Mouse (Mus musculus): ENCODE results near the gene Map6. TPM values are rescaled to one million over a fixed set of nuclear protein-coding genes. Genes with fewer than 3 reads are reported as not detected.

The Map6 gene
- 9.3 and 11.0 TPM in 2 replicates for polyA plus RNA-seq (2015; fragmentation: Nextera tagmentation; extraction: Ambion mirVana)

DNA sequence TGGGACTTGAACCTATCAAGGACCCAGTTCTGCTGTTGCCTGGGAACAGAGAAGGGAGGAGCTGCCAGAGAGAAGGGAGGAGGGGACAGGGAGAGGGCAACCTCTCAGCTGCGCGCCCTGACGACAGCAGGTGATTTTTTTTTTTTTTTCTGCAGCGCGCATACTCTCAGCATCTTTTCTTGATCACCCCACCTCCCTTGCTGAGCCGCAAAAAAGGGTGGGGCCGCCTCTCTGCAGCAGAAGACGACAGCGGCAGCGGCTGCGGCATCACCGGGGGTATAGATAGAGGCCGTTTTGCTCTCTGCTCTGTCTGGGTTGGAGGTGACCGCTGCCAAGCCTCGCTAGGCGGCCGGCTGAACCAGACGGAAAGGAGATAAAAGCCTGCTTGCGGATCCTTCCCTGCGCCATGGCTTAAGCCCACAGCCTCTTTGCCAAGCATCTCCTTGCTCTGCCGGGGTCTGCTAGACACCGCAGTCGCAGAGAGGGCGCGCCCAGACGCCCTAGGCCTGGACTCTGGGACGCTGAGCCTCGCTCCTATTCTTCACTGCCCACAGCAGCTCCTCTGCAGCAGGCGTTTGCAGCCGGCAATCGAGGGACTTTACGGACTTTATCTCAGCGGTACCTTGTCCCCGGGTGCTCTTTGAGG, at the start of gene Map6:
Gene Map6, plus strand, starts transcription at position 197 of the 646 bp plus-strand sequence.
- WGBS, result 1% methylated on average over 34 of the region's 34 CpGs
- H3K36me3 ChIP-seq, result no peaks in the 10 kb centered on the region
- peak within 1 kb of the TSS; percentile 90 for H3K4me2 ChIP-seq (replicated peaks)
- H3K4me1 ChIP-seq, result peaks cover 25% of the 10 kb centered on the region
- peaks cover 61% of the 10 kb centered on the region for H3K27me3 ChIP-seq
- H3K27ac ChIP-seq (replicated peaks), result no peak within 1 kb of the TSS
- no peaks in the 10 kb centered on the region for H3K9me3 ChIP-seq (replicated peaks)
- H3K4me3 ChIP-seq (replicated peaks), result peak within 1 kb of the TSS; percentile 51
- ATAC-seq (ENCODE audit: insufficient number of reproducible peaks, low FRiP score, low TSS enrichment, low read depth), result 0 out of 2 replicates have a peak, but pooled peaks have one; percentile 11
- H3K9ac ChIP-seq, result peak within 1 kb of the TSS; percentile 23

DNA sequence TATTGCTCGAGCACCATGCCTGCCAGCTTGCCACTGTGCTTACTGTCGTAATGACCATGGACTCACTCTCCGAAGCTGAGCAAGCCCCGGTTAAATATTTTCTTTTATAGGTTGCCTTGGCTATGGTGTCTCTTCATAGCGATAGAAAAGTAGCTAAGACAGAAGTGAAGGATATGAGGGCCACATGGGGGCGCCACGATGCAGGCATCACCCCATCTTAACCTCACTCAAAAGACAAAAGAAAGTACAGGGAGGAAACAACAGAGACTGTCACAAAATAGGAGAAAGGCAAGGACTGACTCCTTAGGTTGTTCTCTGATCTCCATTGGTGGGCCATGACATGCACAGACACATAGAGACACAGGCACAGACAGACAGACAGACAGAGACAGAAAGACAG, 43.0 kb upstream of the Map6 start:
- H3K4me3 ChIP-seq (replicated peaks), result no peak overlapping the region
- H3K9me3 ChIP-seq (replicated peaks), result no peaks in the 10 kb centered on the region
- 67% methylated on average over 7 of the region's 7 CpGs for WGBS
- no peak overlapping the region for H3K9ac ChIP-seq
- H3K27me3 ChIP-seq, result no peaks in the 10 kb centered on the region
- ATAC-seq (ENCODE audit: insufficient number of reproducible peaks, low FRiP score, low TSS enrichment, low read depth), result no peak
- H3K4me1 ChIP-seq, result no peaks in the 10 kb centered on the region
- H3K4me2 ChIP-seq (replicated peaks), result no peak overlapping the region
- no peaks in the 10 kb centered on the region for H3K36me3 ChIP-seq
- no peak overlapping the region for H3K27ac ChIP-seq (replicated peaks)

DNA sequence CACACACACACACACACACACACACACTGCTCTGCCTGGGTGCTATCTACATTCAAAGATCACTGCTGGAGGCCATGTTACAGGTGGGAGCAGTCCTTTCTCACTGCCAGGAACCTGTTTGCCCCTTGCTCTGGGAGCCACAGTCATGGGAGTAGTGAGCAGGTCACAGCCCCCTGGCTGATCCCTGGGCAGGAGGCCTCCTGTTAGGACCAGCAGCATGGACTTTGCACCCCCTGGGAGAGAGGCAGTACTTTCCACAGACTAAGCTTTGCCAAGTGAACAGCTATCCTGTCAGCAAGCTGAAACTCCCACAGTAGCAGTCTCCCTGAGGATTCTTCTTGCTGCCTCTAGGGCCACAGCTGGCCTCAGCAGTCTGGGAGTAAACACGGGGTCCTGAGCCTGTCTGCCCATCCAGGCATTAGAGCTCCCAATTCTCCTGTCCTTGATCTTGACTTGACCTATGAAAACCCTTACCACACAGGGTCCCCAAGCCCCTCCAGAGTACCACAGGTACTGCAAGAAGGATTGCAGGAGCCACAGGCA, 42.5 kb upstream of the Map6 start:
- no peaks in the 10 kb centered on the region for H3K9me3 ChIP-seq (replicated peaks)
- no peak overlapping the region for H3K27ac ChIP-seq (replicated peaks)
- no peak overlapping the region for H3K4me2 ChIP-seq (replicated peaks)
- H3K36me3 ChIP-seq, result no peaks in the 10 kb centered on the region
- H3K4me3 ChIP-seq (replicated peaks), result no peak overlapping the region
- WGBS, result 46% methylated on average over 1 of the region's 1 CpGs
- no peaks in the 10 kb centered on the region for H3K4me1 ChIP-seq
- H3K27me3 ChIP-seq, result no peaks in the 10 kb centered on the region
- H3K9ac ChIP-seq, result no peak overlapping the region
- no peak for ATAC-seq (ENCODE audit: insufficient number of reproducible peaks, low FRiP score, low TSS enrichment, low read depth)

DNA sequence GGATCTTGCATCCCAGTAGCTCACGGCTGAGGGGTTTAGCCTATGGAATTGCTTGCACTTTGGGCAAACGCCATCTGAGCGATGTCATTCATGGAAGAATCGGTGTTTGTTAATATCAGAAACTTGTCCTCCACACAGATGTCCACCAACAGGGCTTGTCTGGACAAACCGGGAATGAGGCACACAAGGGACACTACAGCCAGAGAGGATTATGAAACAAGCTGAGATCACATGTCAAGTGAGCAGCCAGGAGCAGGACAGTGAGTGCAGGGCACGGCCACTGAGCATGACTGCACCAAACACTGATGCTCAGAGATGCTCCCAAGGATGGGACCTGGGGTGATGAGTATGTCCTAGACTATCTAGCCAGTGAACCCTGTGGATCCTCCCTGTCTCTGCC, 41.8 kb upstream of the Map6 start:
- Histone ChIP-seq H3K4me1 (no peaks in the 10 kb centered on the region), H3K27ac (replicated peaks) (no peak overlapping the region), H3K9ac (no peak overlapping the region), H3K36me3 (no peaks in the 10 kb centered on the region), H3K27me3 (no peaks in the 10 kb centered on the region), H3K9me3 (replicated peaks) (no peaks in the 10 kb centered on the region), H3K4me3 (replicated peaks) (no peak overlapping the region), H3K4me2 (replicated peaks) (no peak overlapping the region)
- ATAC-seq (ENCODE audit: insufficient number of reproducible peaks, low FRiP score, low TSS enrichment, low read depth), result no peak
- WGBS, result 78% methylated on average over 6 of the region's 6 CpGs

DNA sequence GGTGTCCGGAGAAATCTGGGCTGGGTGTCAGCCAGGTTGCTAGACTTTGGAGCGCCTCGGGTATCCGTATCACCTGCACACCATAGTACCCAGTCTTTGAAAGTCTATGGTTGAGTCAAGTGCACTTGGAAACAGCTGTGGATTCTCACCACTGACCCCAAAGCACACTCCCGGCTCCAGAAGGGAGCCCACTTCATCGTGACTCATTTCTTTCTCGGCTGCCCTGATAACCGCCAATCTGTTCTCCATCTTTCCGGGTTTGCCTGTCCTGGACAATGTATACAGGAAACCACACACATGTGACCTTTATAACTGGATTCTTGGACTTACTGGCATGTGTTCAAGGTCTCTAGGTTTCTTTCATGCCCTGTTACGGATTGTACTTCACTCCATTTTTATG, 40.6 kb upstream of the Map6 start:
- no peaks in the 10 kb centered on the region for H3K4me1 ChIP-seq
- WGBS, result 90% methylated on average over 10 of the region's 10 CpGs
- ATAC-seq (ENCODE audit: insufficient number of reproducible peaks, low FRiP score, low TSS enrichment, low read depth), result no peak
- H3K27ac ChIP-seq (replicated peaks), result no peak overlapping the region
- no peak overlapping the region for H3K4me3 ChIP-seq (replicated peaks)
- H3K36me3 ChIP-seq, result no peaks in the 10 kb centered on the region
- H3K9ac ChIP-seq, result no peak overlapping the region
- H3K27me3 ChIP-seq, result no peaks in the 10 kb centered on the region
- no peaks in the 10 kb centered on the region for H3K9me3 ChIP-seq (replicated peaks)
- H3K4me2 ChIP-seq (replicated peaks), result no peak overlapping the region

DNA sequence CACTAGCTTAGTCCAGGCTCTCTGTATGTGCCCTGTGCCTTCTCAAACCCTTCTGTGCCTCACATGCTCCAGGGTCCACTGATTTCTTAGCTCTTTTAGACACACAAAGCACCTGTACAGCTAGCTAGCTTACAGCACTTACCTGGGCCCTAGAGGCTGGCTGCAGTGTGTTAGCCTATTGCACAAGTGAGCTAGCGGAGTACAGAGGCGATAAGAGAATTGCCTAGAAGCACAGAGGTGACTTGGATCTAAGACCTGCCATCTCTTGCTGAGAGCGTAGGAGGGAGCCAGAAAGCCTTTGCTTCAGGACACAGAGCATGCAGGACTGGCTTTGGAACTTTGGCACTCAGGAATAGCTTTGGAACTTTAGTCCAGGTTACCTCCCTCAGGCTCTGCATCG, 40.0 kb upstream of the Map6 start:
- Histone ChIP-seq H3K9me3 (replicated peaks) (no peaks in the 10 kb centered on the region), H3K27ac (replicated peaks) (no peak overlapping the region), H3K4me2 (replicated peaks) (no peak overlapping the region), H3K4me3 (replicated peaks) (no peak overlapping the region), H3K36me3 (no peaks in the 10 kb centered on the region), H3K27me3 (no peaks in the 10 kb centered on the region), H3K9ac (no peak overlapping the region), H3K4me1 (no peaks in the 10 kb centered on the region)
- no peak for ATAC-seq (ENCODE audit: insufficient number of reproducible peaks, low FRiP score, low TSS enrichment, low read depth)
- WGBS, result 90% methylated on average over 4 of the region's 4 CpGs

DNA sequence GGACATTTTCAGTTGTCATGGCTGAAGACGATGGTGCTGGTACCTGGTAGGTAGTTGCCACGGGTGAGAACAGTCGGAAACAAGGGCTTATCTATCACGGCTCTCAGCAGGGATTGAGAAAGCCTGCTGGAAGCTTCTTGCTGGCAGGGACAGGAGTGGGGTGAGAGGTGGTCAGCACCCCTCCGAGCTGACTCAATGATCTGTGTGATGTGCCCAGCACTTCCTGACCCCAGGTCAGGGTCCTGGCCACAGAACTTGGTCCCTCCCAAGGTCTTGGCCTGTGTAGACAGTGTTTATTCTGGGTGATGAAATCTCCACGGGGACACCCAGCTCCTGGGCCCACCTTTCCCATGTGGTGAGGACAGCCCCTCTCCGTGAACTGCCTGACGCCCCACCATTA, 38.4 kb upstream of the Map6 start:
- H3K4me3 ChIP-seq (replicated peaks), result no peak overlapping the region
- H3K4me2 ChIP-seq (replicated peaks), result no peak overlapping the region
- WGBS, result 90% methylated on average over 8 of the region's 8 CpGs
- no peaks in the 10 kb centered on the region for H3K4me1 ChIP-seq
- H3K36me3 ChIP-seq, result no peaks in the 10 kb centered on the region
- no peak overlapping the region for H3K9ac ChIP-seq
- no peaks in the 10 kb centered on the region for H3K27me3 ChIP-seq
- H3K27ac ChIP-seq (replicated peaks), result no peak overlapping the region
- no peaks in the 10 kb centered on the region for H3K9me3 ChIP-seq (replicated peaks)
- ATAC-seq (ENCODE audit: insufficient number of reproducible peaks, low FRiP score, low TSS enrichment, low read depth), result no peak

DNA sequence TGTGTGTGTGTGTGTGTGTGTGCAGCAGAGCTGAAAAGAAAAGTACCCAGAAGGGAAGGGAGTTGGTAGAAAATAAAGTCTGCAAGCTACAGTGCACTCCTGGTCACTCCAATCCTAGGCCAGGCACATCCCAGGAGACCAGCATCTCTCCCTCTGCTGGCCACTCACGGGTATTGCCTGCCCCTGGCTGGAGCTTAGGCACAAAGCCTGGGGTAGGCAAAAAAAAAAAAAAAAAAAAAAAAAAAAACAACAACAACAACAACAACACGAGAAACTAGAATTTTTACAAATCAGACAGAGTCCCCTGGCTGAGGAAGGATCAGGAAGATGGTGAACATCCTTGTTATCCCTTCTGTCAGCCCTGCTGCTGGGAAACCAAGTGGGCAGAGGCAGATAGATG, 37.8 kb upstream of the Map6 start:
- ATAC-seq (ENCODE audit: insufficient number of reproducible peaks, low FRiP score, low TSS enrichment, low read depth), result no peak
- no peak overlapping the region for H3K4me3 ChIP-seq (replicated peaks)
- no peak overlapping the region for H3K27ac ChIP-seq (replicated peaks)
- WGBS, result 8% methylated on average over 2 of the region's 2 CpGs
- H3K36me3 ChIP-seq, result no peaks in the 10 kb centered on the region
- H3K9me3 ChIP-seq (replicated peaks), result no peaks in the 10 kb centered on the region
- H3K9ac ChIP-seq, result no peak overlapping the region
- H3K4me1 ChIP-seq, result 0 out of 2 replicates have a peak, but pooled peaks cover under 1% of the 10 kb centered on the region
- no peak overlapping the region for H3K4me2 ChIP-seq (replicated peaks)
- no peaks in the 10 kb centered on the region for H3K27me3 ChIP-seq

DNA sequence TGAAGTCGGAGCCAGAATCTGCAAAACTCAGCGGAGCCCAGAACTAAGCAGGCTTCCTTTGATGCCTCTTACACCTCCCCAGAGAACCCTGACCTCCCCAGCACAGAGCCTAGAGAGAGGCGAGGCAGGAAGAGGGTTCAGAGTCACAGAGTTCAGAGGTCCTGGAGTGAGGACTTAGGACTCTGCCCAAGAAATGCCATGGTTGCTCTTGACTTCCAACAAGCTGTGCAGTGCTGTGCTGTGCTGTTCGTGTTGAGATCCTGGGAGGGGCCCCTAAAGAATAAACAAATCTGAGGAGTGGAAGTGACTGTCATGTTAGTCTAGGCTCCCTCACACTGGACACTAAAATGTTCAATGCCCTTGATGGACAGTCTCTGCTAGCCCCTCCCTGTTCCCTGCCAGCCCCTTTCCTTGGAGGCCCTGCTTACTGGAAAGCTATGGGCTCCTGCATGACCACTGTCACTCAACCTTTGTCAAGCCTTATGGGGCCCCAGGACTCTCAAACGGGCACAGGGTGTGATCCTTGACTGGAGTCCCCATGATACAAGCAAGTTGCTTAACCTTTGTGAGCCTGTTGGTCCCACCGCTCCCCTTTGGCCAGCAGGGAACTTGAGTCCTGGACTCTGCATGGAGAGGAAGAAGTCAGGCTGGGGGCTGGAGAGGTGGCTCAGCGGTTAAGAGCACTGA, 37.0 kb upstream of the Map6 start:
- no peaks in the 10 kb centered on the region for H3K27me3 ChIP-seq
- no peak overlapping the region for H3K9ac ChIP-seq
- no peak overlapping the region for H3K27ac ChIP-seq (replicated peaks)
- peaks cover 6% of the 10 kb centered on the region; the same call in 1 of the 2 replicates for H3K4me1 ChIP-seq
- no peak for ATAC-seq (ENCODE audit: insufficient number of reproducible peaks, low FRiP score, low TSS enrichment, low read depth)
- 75% methylated on average over 7 of the region's 7 CpGs for WGBS
- no peak overlapping the region for H3K4me2 ChIP-seq (replicated peaks)
- H3K36me3 ChIP-seq, result no peaks in the 10 kb centered on the region
- no peaks in the 10 kb centered on the region for H3K9me3 ChIP-seq (replicated peaks)
- H3K4me3 ChIP-seq (replicated peaks), result no peak overlapping the region

DNA sequence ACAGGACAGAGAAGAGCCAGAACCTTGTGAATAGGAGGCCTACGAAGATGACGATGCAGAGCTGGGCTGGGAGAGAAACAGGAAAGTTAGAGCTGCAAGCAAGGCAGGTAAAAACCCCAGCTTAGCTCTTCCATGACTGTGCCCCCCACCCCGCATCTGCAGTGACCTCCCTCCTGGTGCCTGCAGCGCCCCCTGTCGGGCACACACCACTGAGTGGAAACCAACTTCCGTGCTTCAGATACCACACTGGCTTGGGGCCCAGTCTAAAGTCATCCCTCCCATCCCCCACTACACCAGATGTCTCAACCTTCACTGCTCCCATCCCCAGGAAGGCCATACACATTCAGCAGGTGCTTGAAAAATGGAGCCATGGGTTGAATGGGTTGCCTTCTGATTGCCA, 34.7 kb upstream of the Map6 start:
- no peak overlapping the region for H3K27ac ChIP-seq (replicated peaks)
- H3K4me3 ChIP-seq (replicated peaks), result no peak overlapping the region
- H3K27me3 ChIP-seq, result 0 out of 2 replicates have a peak, but pooled peaks cover 6% of the 10 kb centered on the region
- H3K9me3 ChIP-seq (replicated peaks), result no peaks in the 10 kb centered on the region
- peaks cover 6% of the 10 kb centered on the region; the same call in 1 of the 2 replicates for H3K4me1 ChIP-seq
- H3K9ac ChIP-seq, result no peak overlapping the region
- no peak overlapping the region for H3K4me2 ChIP-seq (replicated peaks)
- no peaks in the 10 kb centered on the region for H3K36me3 ChIP-seq
- WGBS, result 62% methylated on average over 6 of the region's 6 CpGs
- no peak for ATAC-seq (ENCODE audit: insufficient number of reproducible peaks, low FRiP score, low TSS enrichment, low read depth)

DNA sequence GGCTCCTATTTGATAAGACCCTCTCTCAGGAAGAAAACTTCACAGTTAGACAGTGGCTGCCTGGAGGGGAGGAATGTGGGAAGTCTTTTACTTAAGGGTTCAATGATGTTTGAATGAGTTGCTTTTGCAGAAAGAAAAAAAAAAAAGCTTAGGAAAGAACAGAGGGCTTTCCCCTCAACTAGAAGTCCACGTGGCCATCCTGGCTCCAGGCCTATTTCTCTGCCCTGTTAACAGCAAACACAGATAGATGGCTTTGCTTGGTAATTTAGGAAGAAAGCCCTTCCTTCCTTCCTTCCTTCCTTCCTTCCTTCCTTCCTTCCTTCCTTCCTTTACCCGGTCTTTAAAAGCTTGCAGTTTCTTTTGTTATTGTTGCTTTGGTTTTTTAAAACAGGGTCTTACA, 32.3 kb upstream of the Map6 start:
- 23% methylated on average over 2 of the region's 2 CpGs for WGBS
- H3K27ac ChIP-seq (replicated peaks), result no peak overlapping the region

More for the DNA sequence above, 32.3 kb upstream of the Map6 start:
- peaks cover 25% of the 10 kb centered on the region for H3K27me3 ChIP-seq
- H3K4me2 ChIP-seq (replicated peaks), result no peak overlapping the region
- no peaks in the 10 kb centered on the region for H3K9me3 ChIP-seq (replicated peaks)
- no peaks in the 10 kb centered on the region for H3K36me3 ChIP-seq
- peaks cover 12% of the 10 kb centered on the region for H3K4me1 ChIP-seq
- ATAC-seq (ENCODE audit: insufficient number of reproducible peaks, low FRiP score, low TSS enrichment, low read depth), result no peak
- no peak overlapping the region for H3K9ac ChIP-seq
- H3K4me3 ChIP-seq (replicated peaks), result no peak overlapping the region

Data from embryonic facial prominence, embryonic 15.5 days (tissue).